Mouse (Mus musculus) heart, postnatal 0 days (tissue): Measurements from ENCODE around the gene Krtdap. TPM values are rescaled to one million over a fixed set of nuclear protein-coding genes. Genes with fewer than 3 reads are reported as not detected.

ENCODE experiments used
- ATAC-seq: fragments of 200-750 bp; cut with Nextera tagmentation; 2 replicates; pipeline ENCODE4 v1.8.0; 2017; ENCODE audit warnings: low read depth, moderate number of reproducible peaks, moderate library complexity; ENCODE audit not compliant: insufficient read depth
- DNase-seq: peaks from one replicate; pipeline ENCODE4 v3.0.0-alpha.2; 2016; ENCODE audit warnings: low spot score
- H3K27ac ChIP-seq: fragments of 300-500 bp; sonication (generic); 2 replicates; pipeline ENCODE4 v1.5.1; 2014; ENCODE audit warnings: low read depth, mild to moderate bottlenecking
- H3K27me3 ChIP-seq: fragments of 300-500 bp; sonication (generic); 2 replicates; pipeline ENCODE4 v1.6.1; 2014; ENCODE audit warnings: low read length, mixed read lengths; ENCODE audit not compliant: control insufficient read depth, insufficient read depth
- H3K36me3 ChIP-seq: fragments of 300-500 bp; sonication (generic); replicated peaks from 2 replicates; pipeline ENCODE4 v1.6.1; 2014; ENCODE audit warnings: low read length, mixed read lengths; ENCODE audit not compliant: control insufficient read depth, insufficient read depth
- H3K4me1 ChIP-seq: fragments of 300-500 bp; sonication (generic); 2 replicates; pipeline ENCODE4 v1.6.1; 2014; ENCODE audit warnings: antibody characterized with exemption; ENCODE audit not compliant: control insufficient read depth, insufficient read depth
- H3K4me2 ChIP-seq: fragments of 300-500 bp; sonication (generic); 2 replicates; pipeline ENCODE4 v1.6.1; 2014; ENCODE audit warnings: low read depth, mild to moderate bottlenecking, low read length, moderate library complexity
- H3K4me3 ChIP-seq: fragments of 300-500 bp; sonication (generic); 2 replicates; pipeline ENCODE4 v1.5.1; 2014; ENCODE audit warnings: low read depth, low read length
- H3K9ac ChIP-seq: fragments of 300-500 bp; sonication (generic); replicated peaks from 2 replicates; pipeline ENCODE4 v1.6.1; 2014; ENCODE audit warnings: low read depth, low read length, mixed read lengths
- H3K9me3 ChIP-seq: fragments of 300-500 bp; sonication (generic); replicated peaks from 2 replicates; pipeline ENCODE4 v1.6.1; 2016; ENCODE audit warnings: low read length; ENCODE audit not compliant: control insufficient read depth
- CTCF ChIP-seq: IDR thresholded peaks from 2 replicates; pipeline ENCODE4 v1.5.1; 2016; ENCODE audit warnings: antibody characterized with exemption, control low read depth, low read depth
- EP300 ChIP-seq: IDR thresholded peaks from 2 replicates; pipeline ENCODE4 v1.6.1; 2016; ENCODE audit warnings: antibody characterized with exemption, low read depth
- WGBS: fragments of 180-500 bp; shearing (Covaris S2); extraction: QIAGEN DNeasy Blood & Tissue Kit; methylation state at CpG from one replicate; pipeline ENCODE4 v1.1.7; 2014; 5-methylcytosine and 5-hydroxymethylcytosine counted together
- polyA plus RNA-seq: library from polyadenylated mRNA; unstranded; fragments of >200 nt; fragmentation: Nextera tagmentation; extraction: Ambion mirVana; gene quantifications from 2 replicates; pipeline ENCODE4 v1.2.1, GENCODE M21; 2015
- total RNA-seq: library from RNA; depleted of rRNA; stranded (reverse); fragments of >200 nt; gene quantifications from 2 replicates; pipeline ENCODE4 v1.2.3, GENCODE M21; 2014; ENCODE audit warnings: low replicate concordance

Krtdap gene
- total and polyA plus RNA-seq, 2 experiments from 2014 or later: 0.40 TPM; not detected in 1

GRCm38 (mm10) chr7:30749824-30750606, 37.7 kb upstream of the Krtdap start:
- Histone ChIP-seq H3K27me3 (no peaks in the 10 kb centered on the region), H3K36me3 (no peaks in the 10 kb centered on the region), H3K4me1 (no peaks in the 10 kb centered on the region), H3K27ac (no peak overlapping the region), H3K4me2 (no peak overlapping the region), H3K9me3 (peaks cover 4% of the 10 kb centered on the region; the same call in 1 of the 2 replicates), H3K4me3 (no peak overlapping the region), H3K9ac (no peak overlapping the region)
- TF ChIP-seq CTCF (no peak), EP300 (no peak)
- DNase-seq (no peak), ATAC-seq (no peak)
- WGBS: 71% methylated on average over 13 of the region's 13 CpGs

GRCm38 (mm10) chr7:30751086-30751669, 36.5 kb upstream of the Krtdap start, which contains the start of gene Sbsn:
Gene Sbsn, plus strand, starts transcription at chr7:30751471.
- 41% methylated on average over 5 of the region's 5 CpGs for WGBS
- DNase-seq (no peak), ATAC-seq (no peak)
- Histone ChIP-seq H3K4me1 (no peaks in the 10 kb centered on the region), H3K27ac (no peak within 1 kb of the TSS), H3K27me3 (no peaks in the 10 kb centered on the region), H3K4me2 (no peak within 1 kb of the TSS), H3K4me3 (no peak within 1 kb of the TSS), H3K36me3 (no peaks in the 10 kb centered on the region), H3K9ac (no peak within 1 kb of the TSS), H3K9me3 (peaks cover 5% of the 10 kb centered on the region; the same call in 1 of the 2 replicates)
- no peak for TF ChIP-seq EP300
- TF ChIP-seq CTCF: no peak

GRCm38 (mm10) chr7:30757001-30757400, 30.7 kb upstream of the Krtdap start:
- no peak overlapping the region for H3K27ac ChIP-seq
- no peaks in the 10 kb centered on the region for H3K36me3 ChIP-seq
- H3K9ac ChIP-seq: no peak overlapping the region
- ATAC-seq (no peak), DNase-seq (no peak)
- peaks cover 5% of the 10 kb centered on the region; the same call in 1 of the 2 replicates for H3K9me3 ChIP-seq
- WGBS: 62% methylated on average over 3 of the region's 3 CpGs
- no peak for TF ChIP-seq CTCF
- no peak for TF ChIP-seq EP300
- H3K4me3 ChIP-seq: no peak overlapping the region
- no peaks in the 10 kb centered on the region for H3K4me1 ChIP-seq
- no peaks in the 10 kb centered on the region for H3K27me3 ChIP-seq
- no peak overlapping the region for H3K4me2 ChIP-seq

GRCm38 (mm10) chr7:30758853-30759252, 28.8 kb upstream of the Krtdap start:
- Histone ChIP-seq H3K9ac (no peak overlapping the region), H3K4me1 (no peaks in the 10 kb centered on the region), H3K27ac (no peak overlapping the region), H3K4me3 (no peak overlapping the region), H3K9me3 (peaks cover 5% of the 10 kb centered on the region; the same call in 1 of the 2 replicates), H3K4me2 (no peak overlapping the region), H3K27me3 (no peaks in the 10 kb centered on the region), H3K36me3 (no peaks in the 10 kb centered on the region)
- TF ChIP-seq EP300 (no peak), CTCF (peak; percentile 55)
- 37% methylated on average over 4 of the region's 4 CpGs for WGBS
- ATAC-seq (peak; percentile 68), DNase-seq (no peak)

GRCm38 (mm10) chr7:30761769-30762352, 25.8 kb upstream of the Krtdap start:
- Histone ChIP-seq H3K9me3 (no peaks in the 10 kb centered on the region), H3K36me3 (no peaks in the 10 kb centered on the region), H3K4me1 (no peaks in the 10 kb centered on the region), H3K9ac (no peak overlapping the region), H3K4me2 (no peak overlapping the region), H3K27me3 (0 out of 2 replicates have a peak, but pooled peaks cover 4% of the 10 kb centered on the region), H3K27ac (no peak overlapping the region), H3K4me3 (no peak overlapping the region)
- ATAC-seq (no peak), DNase-seq (no peak)
- TF ChIP-seq EP300 (no peak), CTCF (no peak)
- 28% methylated on average over 4 of the region's 4 CpGs for WGBS
